Mouse (Mus musculus): ENCODE results near the gene Emp1. TPM values are rescaled to one million over a fixed set of nuclear protein-coding genes. Genes with fewer than 3 reads are reported as not detected.
A peak's percentile ranks its signal among the peaks of the same experiment; 100 is the strongest.

The Emp1 gene
- polyA plus RNA-seq, 1 experiment from 2014 or later, result 88.1 TPM

DNA sequence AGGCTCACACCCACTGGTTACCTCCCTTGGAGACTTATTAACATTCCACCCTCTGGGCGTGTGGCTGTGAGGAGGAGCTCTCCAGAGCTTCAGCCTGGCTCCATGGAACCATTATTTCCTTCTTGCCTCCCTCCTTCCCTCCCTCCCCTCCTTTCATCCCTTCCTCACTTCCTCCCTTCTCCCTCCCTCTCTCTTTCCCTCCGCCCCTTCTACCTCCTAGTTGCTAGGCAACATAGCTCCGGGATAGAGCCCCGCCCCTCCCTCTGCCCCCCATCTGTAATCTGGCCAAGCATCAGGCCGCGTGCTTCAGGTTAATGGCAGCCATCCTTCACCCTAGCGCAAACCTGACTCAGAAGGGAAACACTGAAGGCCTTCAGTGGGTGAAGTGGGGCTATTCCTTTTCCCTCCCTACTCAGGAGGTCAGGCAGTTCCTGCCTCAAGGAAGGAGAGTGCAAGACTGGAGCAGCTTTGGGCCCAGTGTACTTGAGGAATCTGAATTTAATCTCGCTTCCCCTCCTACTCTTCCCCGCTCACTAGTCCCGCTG is 29.5 kb upstream of the Emp1 start:
- no peaks in the 10 kb centered on the region for H3K36me3 ChIP-seq (ENCODE audit: control insufficient read depth, insufficient read depth, low read length)
- H3K4me1 ChIP-seq (replicated peaks; ENCODE audit: control insufficient read depth, insufficient read depth), result peaks cover 3% of the 10 kb centered on the region; the same call in 1 of the 2 replicates
- no peak overlapping the region; the same call in 1 of the 2 replicates for H3K4me2 ChIP-seq (replicated peaks; ENCODE audit: low read depth)
- H3K4me3 ChIP-seq (ENCODE audit: low read depth, low read length), result no peak overlapping the region
- ATAC-seq (ENCODE audit: low FRiP score, low TSS enrichment), result peak; percentile 76
- H3K27me3 ChIP-seq (ENCODE audit: control insufficient read depth, insufficient read depth, low read length), result no peaks in the 10 kb centered on the region
- no peaks in the 10 kb centered on the region for H3K9me3 ChIP-seq (ENCODE audit: control insufficient read depth, low read length)
- no peak overlapping the region for H3K9ac ChIP-seq (ENCODE audit: low read length)
- peak overlapping the region; percentile 45 for H3K27ac ChIP-seq (replicated peaks)
- WGBS, result 26% methylated on average over 10 of the region's 10 CpGs
- peak; percentile 36 for DNase-seq (ENCODE audit: low spot score)
- TF ChIP-seq EP300 (optimal IDR thresholded peaks at IDR 0.05) (no peak), CTCF (IDR thresholded peaks at IDR 0.05; ENCODE audit: low read depth) (no peak)

- Histone ChIP-seq H3K36me3 (ENCODE audit: control insufficient read depth, insufficient read depth, low read length) (no peaks in the 10 kb centered on the region), H3K9ac (ENCODE audit: low read length) (no peak overlapping the region), H3K27me3 (ENCODE audit: control insufficient read depth, insufficient read depth, low read length) (no peaks in the 10 kb centered on the region), H3K4me1 (replicated peaks; ENCODE audit: control insufficient read depth, insufficient read depth) (peaks cover 3% of the 10 kb centered on the region; the same call in 1 of the 2 replicates), H3K27ac (replicated peaks) (peak overlapping the region; percentile 80), H3K9me3 (ENCODE audit: control insufficient read depth, low read length) (no peaks in the 10 kb centered on the region), H3K4me2 (replicated peaks; ENCODE audit: low read depth) (no peak overlapping the region), H3K4me3 (ENCODE audit: low read depth, low read length) (no peak overlapping the region)
- ATAC-seq (ENCODE audit: low FRiP score, low TSS enrichment) (peak; percentile 58; the same call in 1 of the 2 replicates), DNase-seq (ENCODE audit: low spot score) (no peak)
- no peak for TF ChIP-seq EP300 (optimal IDR thresholded peaks at IDR 0.05)
- peak; percentile 25; the same call in 1 of the 2 replicates for TF ChIP-seq CTCF (IDR thresholded peaks at IDR 0.05; ENCODE audit: low read depth)
- 46% methylated on average over 5 of the region's 5 CpGs for WGBS
Observed at GRCm38 (mm10) chr6:135333994-135334651, 28.2 kb upstream of the Emp1 start.

- no peak overlapping the region for H3K9ac ChIP-seq (ENCODE audit: low read length)
- no peaks in the 10 kb centered on the region for H3K27me3 ChIP-seq (ENCODE audit: control insufficient read depth, insufficient read depth, low read length)
- WGBS, result 79% methylated on average over 8 of the region's 8 CpGs
- H3K4me2 ChIP-seq (replicated peaks; ENCODE audit: low read depth), result no peak overlapping the region
- no peak for DNase-seq (ENCODE audit: low spot score)
- ATAC-seq (ENCODE audit: low FRiP score, low TSS enrichment), result no peak
- H3K4me1 ChIP-seq (replicated peaks; ENCODE audit: control insufficient read depth, insufficient read depth), result peaks cover 3% of the 10 kb centered on the region; the same call in 1 of the 2 replicates
- TF ChIP-seq EP300 (optimal IDR thresholded peaks at IDR 0.05) (no peak), CTCF (IDR thresholded peaks at IDR 0.05; ENCODE audit: low read depth) (no peak)
- H3K27ac ChIP-seq (replicated peaks), result no peak overlapping the region
- no peak overlapping the region for H3K4me3 ChIP-seq (ENCODE audit: low read depth, low read length)
- H3K9me3 ChIP-seq (ENCODE audit: control insufficient read depth, low read length), result no peaks in the 10 kb centered on the region
- H3K36me3 ChIP-seq (ENCODE audit: control insufficient read depth, insufficient read depth, low read length), result no peaks in the 10 kb centered on the region
Observed at GRCm38 (mm10) chr6:135336376-135336775, 26.0 kb upstream of the Emp1 start.

- DNase-seq (ENCODE audit: low spot score) (no peak), ATAC-seq (ENCODE audit: low FRiP score, low TSS enrichment) (no peak)
- Histone ChIP-seq H3K4me2 (replicated peaks; ENCODE audit: low read depth) (no peak overlapping the region), H3K9ac (ENCODE audit: low read length) (no peak overlapping the region), H3K27me3 (ENCODE audit: control insufficient read depth, insufficient read depth, low read length) (no peaks in the 10 kb centered on the region), H3K9me3 (ENCODE audit: control insufficient read depth, low read length) (no peaks in the 10 kb centered on the region), H3K4me1 (replicated peaks; ENCODE audit: control insufficient read depth, insufficient read depth) (no peaks in the 10 kb centered on the region), H3K36me3 (ENCODE audit: control insufficient read depth, insufficient read depth, low read length) (no peaks in the 10 kb centered on the region), H3K4me3 (ENCODE audit: low read depth, low read length) (no peak overlapping the region), H3K27ac (replicated peaks) (peak overlapping the region; percentile 50)
- WGBS, result 61% methylated on average over 9 of the region's 9 CpGs
- TF ChIP-seq EP300 (optimal IDR thresholded peaks at IDR 0.05) (no peak), CTCF (IDR thresholded peaks at IDR 0.05; ENCODE audit: low read depth) (no peak)
Observed at GRCm38 (mm10) chr6:135340355-135341075, 21.8 kb upstream of the Emp1 start.

DNA sequence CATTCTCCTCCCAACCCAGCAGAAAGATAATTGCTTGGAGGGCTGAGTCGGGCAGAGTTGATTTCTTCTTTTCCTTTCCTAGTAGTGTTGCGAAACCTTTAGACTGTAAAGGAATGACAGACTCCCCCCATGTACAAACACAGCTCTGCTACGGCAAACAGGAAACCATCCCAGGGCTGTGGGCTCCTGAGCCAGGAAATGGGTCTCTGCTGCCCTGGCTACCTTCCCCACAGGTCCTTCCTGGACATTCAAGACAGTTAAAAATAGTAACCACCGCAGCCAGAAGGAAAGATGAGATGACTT is 21.3 kb upstream of the Emp1 start:
- Histone ChIP-seq H3K9ac (ENCODE audit: low read length) (no peak overlapping the region), H3K27ac (replicated peaks) (peak overlapping the region; percentile 50; the same call in 1 of the 2 replicates), H3K4me3 (ENCODE audit: low read depth, low read length) (no peak overlapping the region), H3K4me2 (replicated peaks; ENCODE audit: low read depth) (no peak overlapping the region), H3K9me3 (ENCODE audit: control insufficient read depth, low read length) (no peaks in the 10 kb centered on the region), H3K27me3 (ENCODE audit: control insufficient read depth, insufficient read depth, low read length) (no peaks in the 10 kb centered on the region), H3K4me1 (replicated peaks; ENCODE audit: control insufficient read depth, insufficient read depth) (no peaks in the 10 kb centered on the region), H3K36me3 (ENCODE audit: control insufficient read depth, insufficient read depth, low read length) (no peaks in the 10 kb centered on the region)
- ATAC-seq (ENCODE audit: low FRiP score, low TSS enrichment) (no peak), DNase-seq (ENCODE audit: low spot score) (no peak)
- 32% methylated on average over 4 of the region's 4 CpGs for WGBS
- no peak for TF ChIP-seq CTCF (IDR thresholded peaks at IDR 0.05; ENCODE audit: low read depth)
- no peak for TF ChIP-seq EP300 (optimal IDR thresholded peaks at IDR 0.05)

Data from stomach, postnatal 0 days (tissue).